Mouse (Mus musculus) lung, embryonic 14.5 days (tissue): ENCODE data around the gene Mymx. TPM values are rescaled to one million over a fixed set of nuclear protein-coding genes. Genes with fewer than 3 reads are reported as not detected.

ENCODE experiments used
- ATAC-seq: fragments of 200-750 bp; cut with Nextera tagmentation; 2 replicates; pipeline ENCODE4 v1.8.0; 2017; ENCODE audit warnings: mild to moderate bottlenecking, moderate TSS enrichment, moderate library complexity; ENCODE audit not compliant: insufficient read depth
- DNase-seq: peaks from one replicate; pipeline ENCODE4 v3.0.0-alpha.2; 2015
- H3K27ac ChIP-seq: fragments of 300-500 bp; sonication (generic); 2 replicates; pipeline ENCODE4 v1.5.1; 2014; ENCODE audit warnings: low read depth, mild to moderate bottlenecking, moderate library complexity
- H3K27me3 ChIP-seq: fragments of 300-500 bp; sonication (generic); 2 replicates; pipeline ENCODE4 v1.6.1; 2014; ENCODE audit warnings: low read length, control low read depth; ENCODE audit not compliant: insufficient read depth
- H3K36me3 ChIP-seq: fragments of 300-500 bp; sonication (generic); 2 replicates; pipeline ENCODE4 v1.6.1; 2014; ENCODE audit warnings: control low read depth; ENCODE audit not compliant: insufficient read depth
- H3K4me1 ChIP-seq: fragments of 300-500 bp; sonication (generic); 2 replicates; pipeline ENCODE4 v1.6.1; 2014; ENCODE audit warnings: antibody characterized with exemption, control low read depth; ENCODE audit not compliant: insufficient read depth
- H3K4me2 ChIP-seq: fragments of 300-500 bp; sonication (generic); 2 replicates; pipeline ENCODE4 v1.6.1; 2014; ENCODE audit warnings: mild to moderate bottlenecking
- H3K4me3 ChIP-seq: fragments of 300-500 bp; sonication (generic); 2 replicates; pipeline ENCODE4 v1.5.1; 2014; ENCODE audit warnings: low read depth, low read length
- H3K9ac ChIP-seq: fragments of 300-500 bp; sonication (generic); 2 replicates; pipeline ENCODE4 v1.6.1; 2014
- H3K9me3 ChIP-seq: fragments of 300-500 bp; sonication (generic); 2 replicates; pipeline ENCODE4 v1.6.1; 2016; ENCODE audit warnings: low read depth, low read length, control low read depth
- CTCF ChIP-seq: IDR thresholded peaks from 2 replicates; pipeline ENCODE4 v1.5.1; 2016; ENCODE audit warnings: antibody characterized with exemption, low read depth
- WGBS: fragments of 180-500 bp; shearing (Covaris S2); extraction: QIAGEN DNeasy Blood & Tissue Kit; methylation state at CpG from one replicate; pipeline ENCODE4 v1.1.7; 2014; 5-methylcytosine and 5-hydroxymethylcytosine counted together
- polyA plus RNA-seq: library from polyadenylated mRNA; unstranded; fragments of >200 nt; fragmentation: Nextera tagmentation; extraction: Ambion mirVana; gene quantifications from 2 replicates; pipeline ENCODE4 v1.2.1, GENCODE M21; 2014

The Mymx gene
- polyA plus RNA-seq, 1 experiment from 2014 or later = not detected

DNA sequence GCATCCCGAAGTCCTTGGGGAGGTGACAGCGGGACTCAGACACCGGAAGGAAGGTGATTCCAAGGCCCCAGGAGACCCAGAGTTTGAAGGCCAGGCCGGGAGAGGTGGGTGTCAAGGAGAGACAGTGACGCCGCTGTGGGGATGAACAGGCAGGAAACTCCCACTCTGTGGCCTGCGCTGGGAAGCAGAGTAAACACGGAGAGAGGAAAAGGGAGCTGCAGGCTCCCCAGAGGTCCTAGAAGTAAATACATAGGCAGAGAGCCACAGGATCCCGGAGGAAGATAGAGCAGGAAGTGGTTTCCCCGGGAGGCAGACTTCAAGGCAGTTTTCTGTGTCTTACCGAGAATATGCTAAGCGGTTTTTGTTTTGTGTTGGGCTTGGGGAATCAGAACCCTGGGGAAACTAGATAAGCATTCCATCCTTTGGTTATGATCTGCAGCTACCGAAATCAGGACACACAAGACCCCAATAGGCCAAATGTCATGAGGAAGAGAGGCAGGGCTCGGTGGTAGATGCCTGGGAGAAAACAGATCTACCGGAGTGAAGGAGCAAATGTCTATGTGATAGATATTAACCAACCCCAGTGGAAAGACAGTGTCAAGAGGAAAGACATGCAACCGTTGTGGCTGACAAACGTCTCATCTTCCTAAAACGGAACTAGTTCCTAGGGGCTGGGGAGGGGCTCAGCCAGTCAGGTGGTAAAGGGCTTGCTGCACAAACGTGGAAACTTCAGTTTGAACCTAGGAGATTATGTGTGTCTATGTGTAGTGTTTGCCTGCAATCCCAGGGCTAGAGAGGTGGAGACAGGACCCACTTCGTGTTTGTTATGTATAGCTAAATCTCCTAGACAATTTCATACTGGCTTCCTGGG, 17.7 kb upstream of the Mymx start:
- peak overlapping the region; percentile 14; the same call in 1 of the 2 replicates for H3K4me3 ChIP-seq

GRCm38 (mm10) chr17:45618941-45619385, 17.1 kb upstream of the Mymx start:
- WGBS = 21% methylated on average over 8 of the region's 8 CpGs
- DNase-seq (peak; percentile 53), ATAC-seq (peak; percentile 65; the same call in 1 of the 2 replicates)
- Histone ChIP-seq H3K36me3 (no peaks in the 10 kb centered on the region), H3K27ac (peak overlapping the region; percentile 87), H3K9ac (peak overlapping the region; percentile 1), H3K27me3 (no peaks in the 10 kb centered on the region), H3K9me3 (no peaks in the 10 kb centered on the region), H3K4me2 (peak overlapping the region; percentile 49), H3K4me3 (peak overlapping the region; percentile 14; the same call in 1 of the 2 replicates), H3K4me1 (peaks cover 5% of the 10 kb centered on the region; the same call in 1 of the 2 replicates)
- TF ChIP-seq CTCF = no peak

More for the DNA sequence above, 17.7 kb upstream of the Mymx start:
- H3K27me3 ChIP-seq = no peaks in the 10 kb centered on the region
- no peaks in the 10 kb centered on the region for H3K9me3 ChIP-seq
- H3K4me2 ChIP-seq = peak overlapping the region; percentile 49
- no peak for TF ChIP-seq CTCF
- peaks cover 5% of the 10 kb centered on the region; the same call in 1 of the 2 replicates for H3K4me1 ChIP-seq
- 14% methylated on average over 20 of the region's 20 CpGs for WGBS
- DNase-seq = peak; percentile 58
- ATAC-seq = peak; percentile 21; the same call in 1 of the 2 replicates
- peak overlapping the region; percentile 1 for H3K9ac ChIP-seq
- H3K36me3 ChIP-seq = no peaks in the 10 kb centered on the region
- peak overlapping the region; percentile 87 for H3K27ac ChIP-seq

- Histone ChIP-seq H3K4me2 (no peak overlapping the region), H3K27me3 (no peaks in the 10 kb centered on the region), H3K4me3 (no peak overlapping the region), H3K4me1 (peaks cover 5% of the 10 kb centered on the region; the same call in 1 of the 2 replicates), H3K27ac (no peak overlapping the region), H3K9me3 (no peaks in the 10 kb centered on the region), H3K36me3 (no peaks in the 10 kb centered on the region), H3K9ac (no peak overlapping the region)
- TF ChIP-seq CTCF = no peak
- WGBS = 90% methylated on average over 6 of the region's 6 CpGs
- no peak for ATAC-seq
- no peak for DNase-seq
These were observed 15.8 kb upstream of the Mymx start for GRCm38 (mm10) chr17:45617655-45618054.

- ATAC-seq = no peak
- Histone ChIP-seq H3K4me2 (no peak overlapping the region), H3K4me3 (no peak overlapping the region), H3K27me3 (no peaks in the 10 kb centered on the region), H3K9ac (no peak overlapping the region), H3K36me3 (no peaks in the 10 kb centered on the region), H3K4me1 (peaks cover 5% of the 10 kb centered on the region; the same call in 1 of the 2 replicates), H3K9me3 (no peaks in the 10 kb centered on the region), H3K27ac (no peak overlapping the region)
- no peak for DNase-seq
- no peak for TF ChIP-seq CTCF
- 82% methylated on average over 3 of the region's 3 CpGs for WGBS
These were observed 14.8 kb upstream of the Mymx start for GRCm38 (mm10) chr17:45616679-45617078.

DNA sequence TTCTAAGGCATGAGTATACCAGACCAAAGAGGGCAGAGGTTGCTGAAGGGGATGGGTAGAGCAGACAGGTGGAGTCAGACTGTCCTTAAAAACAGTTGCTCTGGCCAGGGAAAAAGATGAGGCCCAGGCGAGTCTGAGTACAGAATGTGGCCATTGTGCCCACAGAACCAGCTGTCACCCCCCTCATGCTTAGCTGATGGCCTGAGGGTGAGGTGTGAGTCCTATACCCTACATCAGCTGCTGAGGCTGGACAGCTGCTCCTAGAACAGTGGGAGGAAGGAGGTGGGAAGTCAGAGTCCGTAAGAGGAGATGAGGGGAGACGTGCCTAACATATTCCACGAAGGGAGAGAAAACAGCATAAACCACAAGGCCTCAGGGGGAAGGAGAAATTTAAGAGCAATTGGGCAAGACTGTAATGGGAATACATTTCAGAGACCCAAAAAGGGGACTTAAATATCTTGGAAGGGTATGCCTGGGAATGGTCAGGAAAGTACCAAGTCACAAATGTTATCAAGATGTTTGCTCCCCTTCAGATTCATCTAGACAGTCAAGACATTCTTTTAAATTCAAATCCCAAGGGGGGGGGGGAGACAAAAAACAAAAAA, 14.2 kb upstream of the Mymx start:
- H3K4me2 ChIP-seq = no peak overlapping the region
- DNase-seq (no peak), ATAC-seq (no peak)
- WGBS = 53% methylated on average over 4 of the region's 4 CpGs
- no peaks in the 10 kb centered on the region for H3K27me3 ChIP-seq
- no peak for TF ChIP-seq CTCF
- no peak overlapping the region for H3K4me3 ChIP-seq
- no peak overlapping the region for H3K27ac ChIP-seq
- H3K9ac ChIP-seq = no peak overlapping the region
- H3K4me1 ChIP-seq = peaks cover 5% of the 10 kb centered on the region; the same call in 1 of the 2 replicates
- H3K36me3 ChIP-seq = no peaks in the 10 kb centered on the region
- H3K9me3 ChIP-seq = no peaks in the 10 kb centered on the region

DNA sequence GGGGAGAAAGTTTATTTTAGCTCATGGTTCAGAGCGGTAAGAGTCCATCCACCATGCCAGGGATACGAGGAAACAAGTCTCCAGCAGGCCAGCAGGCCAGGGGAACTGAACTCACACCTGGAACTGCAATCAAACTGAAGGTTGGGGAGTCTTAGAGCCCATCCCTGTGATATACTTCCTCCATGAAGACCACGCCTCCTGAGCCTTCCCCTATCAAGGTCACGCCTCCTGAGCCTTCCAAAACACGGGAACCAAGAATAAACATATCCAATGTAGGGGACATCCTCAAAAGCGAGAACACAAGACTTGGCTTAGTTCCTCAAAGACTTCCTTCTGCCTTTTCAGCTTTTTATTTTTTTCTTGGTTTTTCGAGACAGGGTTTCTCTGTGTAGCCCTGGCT, 11.0 kb upstream of the Mymx start:
- no peak for TF ChIP-seq CTCF
- ATAC-seq = no peak
- no peak overlapping the region for H3K27ac ChIP-seq
- H3K9me3 ChIP-seq = no peaks in the 10 kb centered on the region
- no peak overlapping the region for H3K9ac ChIP-seq
- 70% methylated on average over 7 of the region's 7 CpGs for WGBS
- H3K4me2 ChIP-seq = no peak overlapping the region
- DNase-seq = no peak
- no peaks in the 10 kb centered on the region for H3K27me3 ChIP-seq
- no peaks in the 10 kb centered on the region for H3K36me3 ChIP-seq
- no peaks in the 10 kb centered on the region for H3K4me1 ChIP-seq
- no peak overlapping the region for H3K4me3 ChIP-seq

DNA sequence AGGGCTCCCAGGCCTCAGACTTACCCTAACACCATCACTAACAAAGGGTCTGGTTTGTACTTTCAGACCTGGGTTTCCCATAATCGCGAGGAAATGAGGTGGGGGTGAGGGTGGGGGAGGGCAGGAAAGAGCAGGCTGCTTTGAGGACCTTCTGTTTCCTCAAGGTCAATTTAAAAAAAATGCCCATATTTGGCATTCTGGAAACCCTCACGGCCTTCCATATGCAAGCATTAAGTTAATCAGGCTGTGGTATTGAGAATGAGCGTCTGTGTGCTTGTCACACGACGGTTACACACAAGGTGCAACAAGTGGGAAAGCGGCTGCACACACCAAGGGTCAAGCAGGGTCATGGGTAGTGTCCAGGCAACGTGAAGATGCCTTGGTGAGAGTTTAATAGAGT, 10.1 kb upstream of the Mymx start:
- WGBS = 71% methylated on average over 8 of the region's 8 CpGs
- no peak for DNase-seq
- Histone ChIP-seq H3K27ac (no peak overlapping the region), H3K27me3 (no peaks in the 10 kb centered on the region), H3K4me3 (no peak overlapping the region), H3K9ac (no peak overlapping the region), H3K36me3 (no peaks in the 10 kb centered on the region), H3K4me1 (no peaks in the 10 kb centered on the region), H3K4me2 (no peak overlapping the region), H3K9me3 (no peaks in the 10 kb centered on the region)
- no peak for TF ChIP-seq CTCF
- ATAC-seq = no peak
